Mouse (Mus musculus) sigmoid colon, adult 10 weeks (tissue): ENCODE measurements around the gene Sall1. TPM values are rescaled to one million over a fixed set of nuclear protein-coding genes. Genes with fewer than 3 reads are reported as not detected.

ENCODE experiments used
- polyA plus RNA-seq: library from polyadenylated mRNA; stranded (reverse); fragments of 350-450 nt; fragmentation: Illumina TruSeq; extraction: RNeasy Lipid Tissue Mini Kit (QIAGEN cat#74804); gene quantifications from one replicate; pipeline ENCODE4 v1.2.3, GENCODE M21; 2014; ENCODE audit warnings: low read depth, low replicate concordance

The Sall1 gene
- 2.8 TPM for polyA plus RNA-seq

DNA sequence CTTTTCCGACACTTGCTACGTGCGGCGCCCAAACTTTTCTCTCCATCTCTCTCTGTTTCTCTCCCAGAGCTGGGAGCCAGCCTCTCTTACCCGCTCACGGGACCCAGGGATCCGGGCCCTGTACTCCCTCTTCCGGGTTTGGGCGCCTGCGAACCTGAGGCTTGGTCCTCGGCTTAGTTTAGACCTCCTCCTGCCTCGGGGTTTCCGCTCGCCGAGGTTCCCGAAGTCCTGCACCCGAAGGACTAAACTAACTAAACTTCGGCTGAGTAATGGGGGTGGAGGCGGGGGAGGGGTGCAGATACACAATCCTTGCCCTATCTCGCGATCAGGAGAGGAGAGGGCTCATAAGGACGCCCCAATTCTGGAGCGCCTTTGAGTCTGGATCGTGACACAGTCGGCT lies at the start of gene Sall1:
Gene Sall1 (minus strand): TSS at position 223 of the 400 bp plus-strand sequence.

